Mouse (Mus musculus) kidney, adult 2 months (tissue): ENCODE measurements at regions not wholly inside any gene's neighbourhood (a gene's known extent, or its start where the extent isn't known, plus 50 kb on each side); places are given as distances from the start of the nearest gene placed in this dataset.

Experiments used
- DNase-seq: peaks from one replicate; pipeline ENCODE4 v3.0.0; 2021
- H3K27ac ChIP-seq: fragments of 200-500 bp; 2 replicates; pipeline ENCODE4 v1.5.1; 2012; ENCODE audit warnings: low read depth, low read length, control low read depth, inconsistent platforms; ENCODE audit not compliant: insufficient read depth
- H3K27me3 ChIP-seq: fragments of 200-500 bp; replicated peaks from 2 replicates; pipeline ENCODE4 v1.6.1; 2012; ENCODE audit warnings: mild to moderate bottlenecking, moderate library complexity, low read length, inconsistent platforms; ENCODE audit not compliant: control insufficient read depth, insufficient read depth
- H3K36me3 ChIP-seq: fragments of 200-500 bp; 2 replicates; pipeline ENCODE4 v1.6.1; 2012; ENCODE audit warnings: mild to moderate bottlenecking, moderate library complexity, low read length, inconsistent platforms; ENCODE audit not compliant: control insufficient read depth, insufficient read depth
- H3K4me1 ChIP-seq: fragments of 200-500 bp; 2 replicates; pipeline ENCODE4 v1.6.1; 2011; ENCODE audit warnings: low read length; ENCODE audit not compliant: control insufficient read depth, insufficient read depth
- H3K4me3 ChIP-seq: fragments of 200-500 bp; 2 replicates; pipeline ENCODE4 v1.5.1; 2011; ENCODE audit warnings: mild to moderate bottlenecking, low read depth, low read length, control low read depth; ENCODE audit not compliant: insufficient read depth
- CTCF ChIP-seq: fragments of 200-500 bp; conservative IDR thresholded peaks from 2 replicates; pipeline ENCODE4 v1.5.1; 2011; ENCODE audit warnings: low read depth, mild to moderate bottlenecking, control low read depth, low read length, moderate library complexity, mixed read lengths; ENCODE audit not compliant: insufficient read depth, insufficient read length
- POLR2A ChIP-seq: fragments of 200-500 bp; IDR thresholded peaks from one replicate; pipeline ENCODE4 v1.6.1; 2011; ENCODE audit warnings: low read depth, low read length, control low read depth
- WGBS: fragments of 180-500 bp; shearing (Covaris S2); methylation state at CpG from one replicate; pipeline ENCODE4 v1.1.7; 2018; 5-methylcytosine and 5-hydroxymethylcytosine counted together

GRCm38 (mm10) chr13:44155956-44156355 is 371.4 kb downstream of the Cd83 start:
- DNase-seq = no peak
- H3K27me3 ChIP-seq = no peaks in the 10 kb centered on the region
- H3K36me3 ChIP-seq = no peaks in the 10 kb centered on the region
- no peak overlapping the region for H3K27ac ChIP-seq
- no peaks in the 10 kb centered on the region for H3K4me1 ChIP-seq
- H3K4me3 ChIP-seq = no peak overlapping the region
- TF ChIP-seq CTCF = no peak
- no peak for TF ChIP-seq POLR2A
- WGBS = 95% methylated on average over 4 of the region's 4 CpGs

DNA sequence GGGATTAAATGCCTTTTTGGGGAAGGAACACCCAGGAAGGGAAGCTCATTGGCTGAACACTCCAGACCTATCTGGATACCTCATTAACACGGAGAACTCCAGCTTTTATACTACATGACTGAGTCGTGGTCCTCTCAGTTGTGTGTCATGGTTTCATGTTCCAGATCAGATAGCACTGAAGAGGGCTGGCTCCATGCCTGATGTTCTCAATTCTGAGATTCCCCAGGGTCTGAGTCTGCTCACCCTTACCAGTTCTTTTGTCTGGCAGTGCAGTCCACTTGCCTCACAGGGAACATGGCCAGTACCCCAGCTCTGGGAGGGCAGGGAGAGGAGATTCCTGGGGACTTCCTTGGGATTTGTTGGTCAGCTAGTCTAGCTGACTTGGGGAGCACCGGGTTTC is 372.0 kb downstream of the Cd83 start:
- no peak for DNase-seq
- 63% methylated on average over 3 of the region's 3 CpGs for WGBS
- no peaks in the 10 kb centered on the region for H3K36me3 ChIP-seq
- no peaks in the 10 kb centered on the region for H3K4me1 ChIP-seq
- H3K27me3 ChIP-seq = no peaks in the 10 kb centered on the region
- TF ChIP-seq CTCF = no peak
- no peak overlapping the region for H3K4me3 ChIP-seq
- no peak overlapping the region for H3K27ac ChIP-seq

DNA sequence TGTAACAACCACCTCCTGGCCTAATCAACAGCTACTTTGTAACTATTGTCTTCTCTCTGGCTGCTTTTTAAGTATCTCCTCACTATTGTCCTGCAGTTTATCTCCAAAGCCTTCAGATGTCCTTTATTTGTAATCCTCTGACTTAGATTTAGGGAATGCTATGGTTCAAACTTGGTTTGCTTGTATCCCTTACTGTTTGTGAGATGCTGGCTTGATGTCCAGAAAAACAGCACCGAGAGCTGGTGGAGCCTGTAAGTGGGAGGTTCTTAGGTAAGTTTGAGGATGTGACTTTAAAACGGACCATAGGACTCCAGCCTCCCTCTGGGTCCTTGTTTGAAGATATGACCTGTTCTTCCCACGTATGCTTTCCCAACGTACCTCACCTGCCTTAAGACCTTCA is 372.7 kb downstream of the Cd83 start:
- Histone ChIP-seq H3K36me3 (no peaks in the 10 kb centered on the region), H3K4me3 (no peak overlapping the region), H3K4me1 (no peaks in the 10 kb centered on the region), H3K27ac (no peak overlapping the region), H3K27me3 (no peaks in the 10 kb centered on the region)
- WGBS = 80% methylated on average over 4 of the region's 4 CpGs
- DNase-seq = no peak
- TF ChIP-seq POLR2A = no peak
- no peak for TF ChIP-seq CTCF

DNA sequence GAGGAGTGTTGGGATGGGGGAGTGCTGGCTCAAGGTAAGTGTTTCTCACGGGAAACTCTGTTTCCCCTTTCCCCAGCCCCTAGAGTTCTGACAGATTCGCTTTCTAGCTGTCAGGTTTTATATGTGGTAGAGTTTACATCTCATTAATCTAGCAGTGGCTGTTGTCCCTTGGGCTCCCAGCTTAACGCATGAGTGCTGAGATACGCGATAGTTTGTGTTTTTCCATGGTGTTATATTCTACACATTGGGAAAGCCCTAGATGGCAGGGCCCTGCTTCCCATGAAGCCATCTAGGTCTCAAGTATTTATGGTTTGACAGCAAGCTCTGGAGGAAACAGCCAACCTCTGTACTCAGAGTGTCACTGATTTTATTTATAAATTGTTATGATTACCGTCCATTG is 373.8 kb downstream of the Cd83 start:
- H3K4me1 ChIP-seq = no peaks in the 10 kb centered on the region
- H3K27ac ChIP-seq = no peak overlapping the region
- H3K4me3 ChIP-seq = no peak overlapping the region
- TF ChIP-seq CTCF (no peak), POLR2A (no peak)
- H3K27me3 ChIP-seq = no peaks in the 10 kb centered on the region
- 56% methylated on average over 6 of the region's 6 CpGs for WGBS
- no peak for DNase-seq
- no peaks in the 10 kb centered on the region for H3K36me3 ChIP-seq

DNA sequence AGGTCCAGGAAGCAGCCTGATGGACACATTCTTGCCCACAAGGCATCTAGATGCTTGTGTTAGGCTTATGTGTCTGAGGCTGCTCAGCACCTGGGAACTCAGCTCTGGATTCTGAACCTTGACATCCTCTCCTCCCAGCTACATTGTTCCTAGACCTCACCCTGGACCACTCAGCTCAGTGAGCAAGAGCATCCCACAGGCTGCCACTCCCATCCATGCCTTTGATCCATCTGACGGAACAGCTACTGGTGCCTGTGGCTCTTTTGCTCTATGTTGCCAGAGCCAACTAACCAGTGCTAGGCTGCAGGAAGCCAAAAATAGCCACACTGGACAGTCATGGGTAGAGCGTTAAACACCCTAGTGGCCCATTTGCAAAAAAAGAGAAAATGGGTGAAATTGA is 374.8 kb downstream of the Cd83 start:
- no peak for TF ChIP-seq CTCF
- TF ChIP-seq POLR2A = no peak
- no peaks in the 10 kb centered on the region for H3K36me3 ChIP-seq
- H3K4me1 ChIP-seq = no peaks in the 10 kb centered on the region
- H3K27ac ChIP-seq = no peak overlapping the region
- no peak for DNase-seq
- no peaks in the 10 kb centered on the region for H3K27me3 ChIP-seq
- H3K4me3 ChIP-seq = no peak overlapping the region
- 73% methylated on average over 2 of the region's 2 CpGs for WGBS

DNA sequence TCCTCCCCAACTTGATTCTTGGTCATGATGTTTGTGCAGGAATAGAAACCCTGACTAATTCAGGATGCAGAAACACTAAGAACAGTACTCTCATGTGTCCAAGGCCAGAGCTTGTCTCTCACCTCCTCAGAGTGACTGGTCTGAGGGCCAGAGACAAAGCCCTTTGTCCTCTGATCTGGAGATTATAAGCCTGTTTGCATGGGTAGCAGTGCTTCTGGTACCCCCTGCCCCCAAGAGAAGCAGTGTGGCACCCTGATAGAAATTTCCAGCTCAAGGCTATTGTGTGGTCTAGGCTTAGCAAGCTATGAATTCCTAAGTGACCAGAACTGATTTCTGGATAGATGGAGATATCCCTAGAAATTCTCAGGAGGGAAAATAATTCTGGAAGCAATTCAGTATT is 380.2 kb downstream of the Cd83 start:
- DNase-seq = no peak
- TF ChIP-seq POLR2A = no peak
- TF ChIP-seq CTCF = no peak
- no peaks in the 10 kb centered on the region for H3K27me3 ChIP-seq

GRCm38 (mm10) chr13:44167186-44167585 is 382.6 kb downstream of the Cd83 start:
- H3K36me3 ChIP-seq = no peaks in the 10 kb centered on the region
- no peaks in the 10 kb centered on the region for H3K4me1 ChIP-seq
- TF ChIP-seq POLR2A = no peak
- TF ChIP-seq CTCF = no peak
- no peak overlapping the region for H3K27ac ChIP-seq
- no peaks in the 10 kb centered on the region for H3K27me3 ChIP-seq
- H3K4me3 ChIP-seq = no peak overlapping the region
- peak; percentile 5 for DNase-seq
- WGBS = 67% methylated on average over 9 of the region's 9 CpGs

More for the DNA sequence above, 380.2 kb downstream of the Cd83 start:
- H3K4me3 ChIP-seq = no peak overlapping the region
- H3K36me3 ChIP-seq = no peaks in the 10 kb centered on the region
- no peaks in the 10 kb centered on the region for H3K4me1 ChIP-seq
- H3K27ac ChIP-seq = no peak overlapping the region

- H3K4me1 ChIP-seq = no peaks in the 10 kb centered on the region
- H3K4me3 ChIP-seq = no peak overlapping the region
- H3K36me3 ChIP-seq = no peaks in the 10 kb centered on the region
- H3K27me3 ChIP-seq = no peaks in the 10 kb centered on the region
- no peak for DNase-seq
- no peak overlapping the region for H3K27ac ChIP-seq
- WGBS = 82% methylated on average over 5 of the region's 5 CpGs
- TF ChIP-seq CTCF (no peak), POLR2A (no peak)
Observed at GRCm38 (mm10) chr13:44168186-44168585, 383.6 kb downstream of the Cd83 start.
